Mouse (Mus musculus): ENCODE measurements at regions not wholly inside any gene's neighbourhood (a gene's known extent, or its start where the extent isn't known, plus 50 kb on each side); places are given as distances from the start of the nearest gene placed in this dataset.
A peak's percentile ranks its signal among the peaks of the same experiment; 100 is the strongest.

DNA sequence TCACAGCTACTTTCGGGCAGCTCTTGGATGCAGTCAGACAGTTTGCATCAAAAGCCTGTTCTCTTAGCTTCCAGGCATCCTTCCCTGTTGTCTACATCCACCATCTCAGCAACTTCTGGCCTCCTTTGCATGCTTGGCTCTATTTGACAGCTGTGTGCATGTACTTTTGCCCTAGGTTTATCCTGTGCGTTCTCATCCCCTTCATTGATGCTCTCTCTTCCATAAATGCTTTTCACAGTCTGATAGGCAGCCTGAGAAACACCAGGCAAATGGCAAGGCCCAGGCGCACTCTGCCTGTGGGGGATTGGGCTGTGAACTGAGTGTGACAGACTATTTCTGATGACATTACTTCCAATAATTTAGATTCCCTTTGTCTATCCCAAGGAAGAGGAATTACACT, 364.9 kb upstream of the Dcn start:
- no peak for DNase-seq

DNA sequence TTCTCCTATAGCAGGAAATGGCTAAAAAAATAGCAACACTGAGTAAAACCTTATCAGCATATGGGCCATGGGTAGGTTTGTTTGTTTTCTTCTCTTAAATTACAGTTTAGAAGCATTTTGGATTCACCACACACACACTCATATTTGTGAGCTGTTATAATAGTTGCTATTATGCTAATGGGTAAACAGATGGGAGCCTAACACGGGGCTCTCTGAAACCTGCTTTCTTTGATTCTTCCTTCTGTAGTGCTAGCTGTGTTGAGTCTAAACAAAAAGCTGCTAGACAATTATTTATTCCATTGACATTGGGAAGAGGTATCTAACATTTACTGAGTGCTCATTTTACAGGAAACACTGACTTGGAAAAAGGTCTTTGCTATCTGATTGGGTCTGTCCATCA, 356.7 kb upstream of the Dcn start:
- DNase-seq = no peak

DNA sequence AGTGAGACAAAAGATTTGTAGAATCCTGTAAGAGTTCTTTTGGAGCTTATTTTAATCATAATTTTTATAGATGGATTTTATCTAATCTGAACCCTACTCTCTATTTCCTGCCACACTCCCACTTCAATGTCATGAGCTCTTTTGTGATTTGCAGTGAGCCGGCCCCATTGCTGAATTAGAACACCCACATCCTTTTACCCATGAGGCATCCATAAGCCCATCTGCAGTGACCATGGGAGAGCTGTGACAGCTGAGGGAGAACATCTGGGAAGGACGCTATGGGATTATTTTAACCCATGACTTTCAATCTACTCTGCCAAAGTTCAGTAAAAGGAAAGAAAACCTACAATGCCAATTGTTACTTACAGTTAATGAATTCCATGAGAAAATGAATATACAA, 337.8 kb upstream of the Dcn start:
- DNase-seq = no peak

GRCm38 (mm10) chr10:97158561-97159395, 320.6 kb upstream of the Dcn start:
- DNase-seq = peak; percentile 5

GRCm38 (mm10) chr10:97159396-97159760, 320.0 kb upstream of the Dcn start:
- DNase-seq = no peak

DNA sequence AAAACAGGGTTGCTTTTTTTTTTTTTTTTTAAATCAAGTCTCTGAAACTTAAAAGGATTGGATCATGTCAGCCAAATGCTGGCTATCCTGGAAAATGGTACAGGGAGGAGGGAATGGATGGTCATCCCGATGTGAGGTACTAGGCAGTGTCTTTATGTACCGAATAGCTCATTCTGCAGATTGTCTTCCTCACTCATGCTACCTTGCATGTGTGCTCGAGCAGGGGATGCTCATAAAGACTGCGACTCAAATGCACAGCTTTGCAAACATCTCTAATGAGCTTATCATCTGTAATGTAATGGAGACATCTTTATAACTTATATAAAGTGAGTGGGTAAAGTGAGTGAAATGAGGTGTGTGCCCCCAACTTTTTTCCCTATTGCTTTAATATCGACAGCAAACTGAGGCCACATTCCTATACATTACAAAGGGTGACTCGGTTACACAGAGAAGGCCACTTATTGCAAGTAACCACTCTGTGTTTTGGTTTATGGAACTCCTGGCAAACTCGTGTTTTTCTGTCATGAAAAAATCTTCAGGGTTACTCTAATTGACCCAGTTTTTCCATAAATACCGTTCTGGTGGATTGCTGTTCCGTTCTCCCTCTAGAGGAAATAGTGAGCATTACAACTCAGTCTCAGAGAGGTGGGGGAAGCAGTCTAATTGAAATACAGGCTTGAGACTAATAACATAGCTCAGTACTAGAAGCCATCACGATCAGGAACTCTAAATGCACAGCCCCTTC, 319.4 kb upstream of the Dcn start:
- peak; percentile 53 for DNase-seq

GRCm38 (mm10) chr10:97160892-97161291, 318.5 kb upstream of the Dcn start:
- no peak for DNase-seq

DNA sequence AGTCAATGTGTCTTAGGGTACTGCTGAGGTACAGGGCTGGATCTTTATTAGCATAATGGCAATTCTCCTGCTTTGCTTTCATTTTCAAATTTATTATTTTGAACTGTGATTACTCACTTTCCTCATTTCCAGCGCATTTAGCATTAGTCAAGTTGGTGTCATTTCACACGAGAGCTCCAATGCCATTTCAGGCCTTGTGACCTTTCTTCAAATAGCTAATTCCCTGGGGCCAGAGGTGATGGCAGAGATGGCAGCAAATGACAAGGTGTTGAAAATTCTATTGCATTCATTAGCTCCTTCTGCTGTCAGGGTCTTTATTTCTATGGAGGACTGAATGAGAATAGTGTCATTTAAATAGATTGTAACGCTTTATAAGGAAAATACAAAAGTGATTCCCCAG, 300.9 kb upstream of the Dcn start:
- no peak for DNase-seq

- DNase-seq = no peak
Observed at GRCm38 (mm10) chr10:97189696-97190095, 289.7 kb upstream of the Dcn start.

DNA sequence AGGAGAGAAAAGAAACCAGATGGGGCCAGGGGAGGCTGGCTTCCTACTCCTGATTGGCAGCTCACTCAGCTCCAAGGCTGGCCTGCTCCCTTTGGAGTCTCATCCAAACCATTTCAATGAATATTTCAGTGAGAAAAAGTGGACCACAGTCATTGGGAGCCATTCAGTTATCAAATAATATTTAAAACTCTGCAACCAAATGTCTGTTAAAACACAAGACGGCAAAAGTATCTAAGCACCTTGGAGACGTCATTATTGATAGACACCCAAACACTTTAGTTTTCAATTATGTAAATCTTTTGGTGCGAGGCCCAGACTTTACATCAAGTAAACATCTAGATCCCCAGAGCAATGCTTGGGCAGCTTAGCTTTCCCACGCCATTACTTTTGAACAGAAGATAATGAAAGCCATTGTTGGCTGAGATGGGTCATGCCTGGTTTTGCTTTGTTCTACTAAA, 268.1 kb upstream of the Dcn start:
- no peak for DNase-seq

DNA sequence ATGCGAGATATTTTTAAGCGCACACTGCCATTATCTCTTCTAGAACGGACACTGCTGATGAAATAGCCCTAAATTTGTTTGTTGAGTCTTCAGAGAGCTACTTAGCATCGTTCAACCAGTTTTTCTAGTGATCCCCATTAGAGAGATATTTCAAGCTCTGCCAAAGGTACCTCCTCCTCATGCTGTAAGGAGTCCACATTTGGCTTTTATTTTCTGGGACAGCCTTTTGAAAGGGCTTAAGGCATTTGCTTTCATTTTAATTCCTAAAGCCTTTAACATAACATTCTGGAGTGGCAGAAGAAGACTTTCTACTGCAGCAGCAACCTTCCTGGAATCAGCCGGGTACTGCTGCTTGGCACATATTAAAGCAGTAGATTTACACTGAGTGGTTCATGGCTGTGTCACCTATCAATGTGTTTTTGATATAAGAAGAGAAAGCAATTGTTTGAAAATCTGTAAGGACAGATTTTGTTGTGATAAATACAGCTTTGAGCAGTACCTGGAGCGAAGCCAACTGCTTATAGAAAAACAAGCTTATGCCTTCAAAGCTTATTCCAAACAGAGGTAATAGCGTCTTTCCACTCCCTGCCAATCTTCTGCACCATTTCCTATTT, 267.5 kb upstream of the Dcn start:
- no peak for DNase-seq

DNA sequence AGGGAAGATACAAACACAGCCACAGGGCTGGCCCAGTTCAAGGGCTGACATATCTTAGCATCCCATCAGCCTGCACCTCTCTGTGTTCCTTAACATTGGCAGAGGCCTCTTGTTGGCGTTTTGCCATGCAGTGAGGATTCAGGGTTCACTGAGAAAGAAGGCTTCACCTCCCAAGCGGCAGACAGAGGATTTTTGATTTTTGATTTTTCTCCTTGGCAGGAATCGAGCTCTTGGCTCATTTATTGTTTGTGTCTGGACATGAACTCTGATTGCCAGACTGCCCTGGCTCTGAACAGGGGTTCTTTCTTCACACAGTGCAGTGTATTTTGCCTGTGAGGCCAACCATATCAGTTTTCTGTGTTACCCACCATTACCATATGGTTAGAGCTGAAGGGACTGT, 259.9 kb upstream of the Dcn start:
- DNase-seq = peak; percentile 21

GRCm38 (mm10) chr10:97220431-97220830, 259.0 kb upstream of the Dcn start:
- DNase-seq = no peak

DNA sequence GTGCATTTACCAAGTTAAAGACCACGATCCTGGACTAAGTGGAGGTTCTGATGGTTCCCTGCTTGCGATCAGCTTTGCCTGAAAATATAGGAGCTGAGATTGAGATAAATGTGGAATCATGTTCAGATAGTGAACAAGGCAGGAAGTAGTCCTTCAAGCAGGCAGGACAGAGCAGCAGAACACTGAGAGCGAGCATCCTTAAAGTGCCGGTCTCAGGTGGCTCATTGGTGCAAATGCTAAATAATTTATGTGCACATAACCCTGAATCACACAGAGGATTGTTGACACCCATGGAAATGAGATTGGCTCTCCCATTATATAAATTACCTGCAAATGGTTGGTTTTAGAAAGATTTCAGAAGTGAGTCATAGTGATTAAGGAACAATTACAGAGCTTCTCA, 243.8 kb upstream of the Dcn start:
- DNase-seq = no peak

GRCm38 (mm10) chr10:97241476-97241875, 237.9 kb upstream of the Dcn start:
- no peak for DNase-seq

GRCm38 (mm10) chr10:97245674-97246073, 233.7 kb upstream of the Dcn start:
- DNase-seq = no peak

DNA sequence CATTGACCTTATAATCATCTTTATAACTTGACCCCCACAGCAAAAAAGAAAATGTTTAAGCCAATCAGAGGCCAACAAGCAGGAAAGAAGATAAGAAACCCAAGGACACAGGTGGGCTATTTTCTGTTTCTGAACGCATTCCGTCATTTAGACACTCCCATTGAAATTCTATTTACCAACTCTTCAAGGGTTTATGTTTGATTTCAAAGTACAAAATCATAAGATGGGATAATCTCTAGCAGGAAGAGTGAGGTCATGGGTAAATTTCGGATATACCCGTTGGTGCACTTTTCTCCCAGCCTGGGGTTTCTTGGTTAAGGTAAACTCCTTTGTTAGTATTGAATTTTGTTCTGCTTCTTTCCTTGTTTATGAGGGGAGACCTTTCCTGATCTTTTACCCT, 230.9 kb upstream of the Dcn start:
- no peak for DNase-seq

DNA sequence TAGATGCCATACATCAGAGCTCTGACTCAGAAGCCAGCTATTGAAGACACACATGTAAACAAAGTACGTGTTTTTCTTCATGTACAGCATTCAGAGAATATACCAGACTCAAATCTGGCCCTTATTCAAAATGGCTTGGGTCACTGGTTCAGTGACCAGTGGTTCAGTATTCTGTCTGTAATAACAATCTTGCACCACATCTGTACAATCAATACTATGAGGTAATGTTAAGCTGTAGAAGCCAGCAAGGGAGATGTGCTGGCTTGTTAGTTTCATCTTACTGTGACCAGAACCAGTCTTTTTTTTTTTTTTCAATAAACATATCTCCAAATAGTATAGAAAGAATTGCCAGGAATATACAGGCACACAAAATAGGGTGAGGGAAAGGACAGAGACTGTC, 229.6 kb upstream of the Dcn start:
- no peak for DNase-seq

DNA sequence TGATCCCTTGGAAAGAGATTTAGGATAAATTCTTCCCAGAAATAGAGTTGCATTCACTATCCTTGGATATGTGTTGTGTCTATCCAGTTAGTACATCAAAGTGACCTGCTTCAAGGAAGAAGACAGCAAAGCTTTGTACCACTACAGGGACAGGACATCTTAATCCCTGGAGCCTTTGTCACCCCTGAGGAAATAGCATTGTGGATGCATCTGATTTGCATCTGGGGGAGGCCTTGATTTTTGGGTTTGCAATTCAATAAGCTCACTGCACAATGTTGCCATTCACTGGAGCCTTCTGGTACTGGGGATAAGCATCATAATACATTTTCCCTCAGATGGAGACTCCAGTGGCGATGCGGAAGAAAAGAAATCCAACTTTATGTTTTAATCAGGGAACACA, 229.2 kb upstream of the Dcn start:
- DNase-seq = no peak

DNA sequence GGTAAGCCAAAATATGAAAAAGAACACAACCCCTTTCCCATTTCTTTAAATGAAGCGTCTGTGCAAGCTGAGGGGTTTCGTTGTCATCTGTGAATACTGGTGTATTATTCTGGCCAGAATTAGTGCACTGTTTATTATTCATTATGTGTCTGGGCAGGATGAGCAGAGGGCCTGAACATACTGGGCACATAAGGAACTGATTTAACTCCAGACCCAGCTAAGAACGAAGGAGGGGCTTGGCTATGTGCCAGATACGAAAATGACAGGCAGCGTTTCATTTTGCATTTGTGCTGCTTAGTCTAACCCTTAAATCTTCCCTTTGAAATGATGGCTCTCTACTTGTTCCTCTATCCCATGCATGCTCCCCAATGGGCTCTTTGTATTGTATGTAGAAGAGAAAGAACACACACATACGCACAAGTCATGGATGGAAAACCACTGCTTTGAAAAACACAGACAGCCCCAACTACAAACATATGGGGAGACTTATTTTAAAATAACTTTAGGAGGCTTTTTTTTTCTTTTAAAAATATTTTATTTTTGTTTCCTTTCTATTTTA, 213.4 kb upstream of the Dcn start:
- DNase-seq = no peak

DNA sequence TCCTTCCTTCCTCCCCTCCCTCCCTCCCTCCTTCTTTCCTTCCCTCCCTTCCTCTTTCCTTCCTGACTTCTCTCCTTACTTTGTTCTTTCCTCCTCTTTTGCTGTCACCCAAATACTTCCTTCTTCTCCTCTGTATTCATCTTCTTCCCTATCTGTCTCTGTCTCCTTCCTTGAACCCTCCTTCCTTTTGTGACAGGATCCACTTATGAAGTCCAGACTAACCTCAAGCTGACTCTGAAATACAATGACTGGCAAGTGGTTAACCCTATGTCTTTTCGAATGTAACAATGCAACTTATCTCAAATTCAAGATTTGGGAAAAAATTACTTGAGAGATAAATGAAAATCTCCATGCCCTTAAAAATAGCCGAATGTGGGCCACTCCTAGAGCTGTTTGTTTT, 197.0 kb upstream of the Dcn start:
- no peak for DNase-seq

GRCm38 (mm10) chr10:97282841-97283496, 196.4 kb upstream of the Dcn start:
- DNase-seq = no peak

GRCm38 (mm10) chr10:97304791-97305355, 174.5 kb upstream of the Dcn start:
- peak; percentile 31 for DNase-seq
